In genomic region chr5:117443141-117443540, GRCm38 (mm10) we compare ENCODE assay signal across 21 mouse cellular contexts. TPM values are rescaled to one million over a fixed set of nuclear protein-coding genes. Genes with fewer than 3 reads are reported as not detected.
DNase-seq lines count a peak whose midpoint lies in the region; ATAC-seq and TF ChIP-seq lines count a peak whose summit lies in the region.
"Had no signal": no experiment of that assay in that cellular context is flagged by ENCODE, and none has a peak within 500 bp of the region (broad histone marks: within the 10 kb centered on the region; RNA-seq: fewer than 3 reads in every experiment).

No protein-coding gene starts in this region.

- 85% methylated on average over 4 of the region's 4 CpGs for WGBS in liver, embryonic 11.5 days

- peak overlapping the region; percentile 46; the same call in 1 of the 2 replicates for H3K27ac ChIP-seq in layer of hippocampus, adult 2 months
- no peak overlapping the region for H3K27ac ChIP-seq in liver, embryonic 11.5 days (ENCODE audit: low read depth, low read length)
- H3K27ac ChIP-seq: embryonic facial prominence, embryonic 15.5 days; forebrain, embryonic 10.5 days; heart, embryonic 13.5 days; hindbrain, embryonic 12.5 days; hindbrain, postnatal 0 days had no signal

- TF ChIP-seq CTCF in layer of hippocampus, adult 2 months (conservative IDR thresholded peaks at IDR 0.05): no peak

- no peak overlapping the region for H3K4me3 ChIP-seq in layer of hippocampus, adult 2 months
- no peak overlapping the region for H3K4me3 ChIP-seq in liver, embryonic 11.5 days (ENCODE audit: low read depth, low read length)
- H3K4me3 ChIP-seq: embryonic facial prominence, embryonic 15.5 days; erythroblast, embryonic 14.5 days; forebrain, embryonic 10.5 days; heart, embryonic 13.5 days; hindbrain, embryonic 12.5 days had no signal

- no peak overlapping the region for H3K4me2 ChIP-seq in liver, embryonic 11.5 days
- H3K4me2 ChIP-seq: embryonic facial prominence, embryonic 15.5 days; heart, embryonic 13.5 days; hindbrain, embryonic 12.5 days had no signal

- H3K36me3 ChIP-seq in liver, embryonic 11.5 days (ENCODE audit: control insufficient read depth, insufficient read depth, low read length): no peaks in the 10 kb centered on the region
- H3K36me3 ChIP-seq: embryonic facial prominence, embryonic 15.5 days; forebrain, embryonic 10.5 days; heart, embryonic 13.5 days; hindbrain, embryonic 12.5 days had no signal

- no peak overlapping the region for H3K9ac ChIP-seq in liver, embryonic 11.5 days (ENCODE audit: low read depth, low read length)
- H3K9ac ChIP-seq: embryonic facial prominence, embryonic 15.5 days; heart, embryonic 13.5 days; hindbrain, embryonic 12.5 days had no signal

- no peaks in the 10 kb centered on the region for H3K9me3 ChIP-seq in liver, embryonic 11.5 days (ENCODE audit: control insufficient read depth, low read length)
- H3K9me3 ChIP-seq: embryonic facial prominence, embryonic 15.5 days; forebrain, embryonic 10.5 days; heart, embryonic 13.5 days; hindbrain, embryonic 12.5 days had no signal

- ATAC-seq in liver, embryonic 11.5 days (replicated peaks; ENCODE audit: low FRiP score): no peak
- ATAC-seq: forebrain, embryonic 14.5 days; hindbrain, postnatal 0 days had no signal

- no peaks in the 10 kb centered on the region for H3K4me1 ChIP-seq in liver, embryonic 11.5 days (replicated peaks; ENCODE audit: control insufficient read depth, insufficient read depth, low read length)

- DNase-seq in layer of hippocampus, adult 2 months (ENCODE audit: low spot score in 2 of 2): no peak
- no peak for DNase-seq in layer of hippocampus, adult 18-20 months (ENCODE audit: low spot score in 2 of 2)
- peak; percentile 81 for DNase-seq in kidney, adult 9 months
- peak; percentile 36 to 68 for DNase-seq in kidney, postnatal 25 days
- DNase-seq in liver, embryonic 11.5 days (ENCODE audit: low spot score): no peak
- DNase-seq in right cerebral cortex, postnatal 25 days: no peak
- DNase-seq: adrenal gland, adult 8-10 months; adrenal gland, postnatal 36 days; cerebellum, adult 9-10 months; embryo, embryonic 11 days; gastrocnemius, postnatal 36 days; heart, adult 11 months; heart, postnatal 36 days had no signal

- H3K27me3 ChIP-seq in liver, embryonic 11.5 days (replicated peaks; ENCODE audit: control insufficient read depth, insufficient read depth, low read length): no peaks in the 10 kb centered on the region
- H3K27me3 ChIP-seq: embryonic facial prominence, embryonic 15.5 days; hindbrain, embryonic 12.5 days had no signal

RNA-seq across cellular contexts. Expression of gene Ksr2, which starts 29.3 kb away (rescaled TPM):
- 10 to 100 TPM; 40.3 to 44.6 TPM for total RNA-seq in layer of hippocampus, adult 2 months (2021)
- 10 to 100 TPM; 34.1 to 35.9 TPM for total RNA-seq in layer of hippocampus, adult 18-20 months (2021)
- 0.01 and 0.17 TPM in 2 replicates for polyA plus RNA-seq in liver, embryonic 11.5 days (2014; fragmentation: Nextera tagmentation; extraction: Ambion mirVana)
- polyA plus RNA-seq: erythroblast, embryonic 14.5 days; heart, postnatal 0 days had no signal

RNA-seq across cellular contexts. Expression of gene Rfc5, which starts 54.3 kb away (rescaled TPM):
- 10 to 100 TPM; 13.8 to 18.5 TPM for total RNA-seq in layer of hippocampus, adult 2 months (2021)
- total RNA-seq in layer of hippocampus, adult 18-20 months (2021): 10 to 100 TPM; 16.8 to 18.8 TPM
- 121 and 131 TPM in 2 replicates for polyA plus RNA-seq in liver, embryonic 11.5 days (2014; fragmentation: Nextera tagmentation; extraction: Ambion mirVana)

Comparison
In these comparisons a context has a peak if more than half of its experiments do, and no peak if none do; other contexts are left out.
1. DNase-seq: peak in kidney, adult 9 months (single experiment) and kidney, postnatal 25 days (2 of 2); none in layer of hippocampus, adult 2 months (0 of 2), layer of hippocampus, adult 18-20 months (0 of 2), liver, embryonic 11.5 days (single experiment) and right cerebral cortex, postnatal 25 days (single experiment).